Mouse (Mus musculus) cortical plate, adult 2 months (tissue): ENCODE measurements around the gene Ctdspl.

Experiments
- CTCF ChIP-seq: fragments of 200-500 bp; IDR thresholded peaks from 2 replicates; pipeline ENCODE4 v1.5.1; 2011; ENCODE audit warnings: mild to moderate bottlenecking, control low read depth, low read length; ENCODE audit not compliant: insufficient read depth; ENCODE audit errors: extremely low read depth
- POLR2A ChIP-seq: fragments of 200-500 bp; IDR thresholded peaks from 2 replicates; pipeline ENCODE4 v1.6.1; 2011; ENCODE audit warnings: mild to moderate bottlenecking, low read length, control low read depth; ENCODE audit not compliant: insufficient read depth; ENCODE audit errors: extremely low read depth

- TF ChIP-seq CTCF = no peak
- TF ChIP-seq POLR2A = no peak
These were observed 8.1 kb downstream of the Ctdspl start for GRCm38 (mm10) chr9:118934319-118934718.
